Mouse (Mus musculus): ENCODE data around the gene Tmem120b. TPM values are rescaled to one million over a fixed set of nuclear protein-coding genes. Genes with fewer than 3 reads are reported as not detected.

Tmem120b gene
- total and polyA plus RNA-seq, 3 experiments, result 4.8 to 8.0 (median 6.2) TPM

DNA sequence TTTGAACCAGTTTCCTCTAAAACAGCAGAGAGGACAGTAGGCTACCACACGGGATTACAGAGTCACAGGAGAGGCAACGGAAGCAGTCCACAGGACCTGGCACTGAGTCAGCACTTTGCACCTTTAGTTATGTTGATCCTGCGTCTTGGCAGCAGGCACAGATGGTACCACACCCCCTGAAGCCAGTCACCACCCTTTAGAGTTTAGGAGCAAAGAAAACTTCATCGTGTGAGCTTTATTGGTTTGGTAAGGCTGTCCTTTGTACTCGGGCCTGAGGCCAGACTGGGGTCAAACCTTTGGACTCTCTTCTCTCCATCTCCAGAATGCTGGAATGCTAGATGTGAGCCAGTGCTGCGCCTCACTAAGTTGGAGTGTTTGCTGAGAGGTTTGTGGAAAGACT, 32.7 kb upstream of the Tmem120b start:
- H3K4me2 ChIP-seq (ENCODE audit: insufficient read depth, low read depth, poor library complexity, severe bottlenecking), result no peak overlapping the region
- H3K9me3 ChIP-seq (replicated peaks; ENCODE audit: low read length), result peaks cover 2% of the 10 kb centered on the region
- no peak for TF ChIP-seq GABPA (IDR thresholded peaks at IDR 0.05; ENCODE audit: insufficient replicate concordance, low read depth, low read length)
- TF ChIP-seq USF2 (conservative IDR thresholded peaks at IDR 0.05; ENCODE audit: low read depth, low read length), result no peak
- TF ChIP-seq JUN (IDR thresholded peaks at IDR 0.05; ENCODE audit: insufficient read depth, low read depth, low read length), result no peak
- no peak for TF ChIP-seq MAZ (IDR thresholded peaks at IDR 0.05; ENCODE audit: low read depth, low read length)
- TF ChIP-seq POLR2A (IDR thresholded peaks at IDR 0.05; ENCODE audit: low read depth, low read length), result no peak
- no peak for TF ChIP-seq ZKSCAN1 (IDR thresholded peaks at IDR 0.05; ENCODE audit: borderline replicate concordance, low read depth, low read length)
- TF ChIP-seq MXI1 (IDR thresholded peaks at IDR 0.05; ENCODE audit: low read depth, low read length), result no peak
- no peak for TF ChIP-seq ETS1 (conservative IDR thresholded peaks at IDR 0.05; ENCODE audit: low read depth, low read length)
- no peak for TF ChIP-seq NRF1 (IDR thresholded peaks at IDR 0.05; ENCODE audit: low read depth, low read length)
- TF ChIP-seq ZC3H11A (IDR thresholded peaks at IDR 0.05; ENCODE audit: low read depth, low read length), result no peak
- TF ChIP-seq BHLHE40 (IDR thresholded peaks at IDR 0.05; ENCODE audit: low read depth, low read length), result no peak
- TF ChIP-seq RAD21 (IDR thresholded peaks at IDR 0.05; ENCODE audit: low read depth, low read length), result no peak
- H3K4me1 ChIP-seq (ENCODE audit: control insufficient read depth in 1 of 2, insufficient read depth in 2 of 2), result peaks cover 0 to 13% of the 10 kb centered on the region in 2 experiments; a peak in 2 of 4 replicates
- H3K79me2 ChIP-seq (replicated peaks; ENCODE audit: control insufficient read depth, extremely low read depth, insufficient read depth, poor library complexity, severe bottlenecking), result no peaks in the 10 kb centered on the region
- H3K27ac ChIP-seq (ENCODE audit: insufficient read depth, low read depth), result no peak overlapping the region
- H3K36me3 ChIP-seq (replicated peaks in 1 of 2; ENCODE audit: control insufficient read depth in 1 of 2, insufficient read depth in 1 of 2, low read length in 1 of 2), result peaks cover under 1 to 11% of the 10 kb centered on the region in 2 experiments
- dilution Hi-C loops (cut with MboI; ENCODE audit: extremely low pct_ligation_motif_present, extremely low pct_unique_long_range_greater_than_20kb, low sequenced_read_pairs) (no loop called here), in situ Hi-C loops (cut with MboI; ENCODE audit: low pct_ligation_motif_present, low pct_unique_long_range_greater_than_20kb, low sequenced_read_pairs) (loop anchor here (5.0 kb wide), 1 partner anchor 103 kb away; no protein-coding TSS in a partner anchor)
- no peak overlapping the region for H3K4me3 ChIP-seq (replicated peaks in 1 of 3; ENCODE audit: low read depth in 2 of 3, low read length in 2 of 3, poor library complexity in 1 of 3)
- DNase-seq (ENCODE audit: extremely low read depth), result no peak
- no peak overlapping the region for H3K9ac ChIP-seq (ENCODE audit: insufficient read depth, low read depth)
- no peaks in the 10 kb centered on the region for H3K27me3 ChIP-seq (replicated peaks)

DNA sequence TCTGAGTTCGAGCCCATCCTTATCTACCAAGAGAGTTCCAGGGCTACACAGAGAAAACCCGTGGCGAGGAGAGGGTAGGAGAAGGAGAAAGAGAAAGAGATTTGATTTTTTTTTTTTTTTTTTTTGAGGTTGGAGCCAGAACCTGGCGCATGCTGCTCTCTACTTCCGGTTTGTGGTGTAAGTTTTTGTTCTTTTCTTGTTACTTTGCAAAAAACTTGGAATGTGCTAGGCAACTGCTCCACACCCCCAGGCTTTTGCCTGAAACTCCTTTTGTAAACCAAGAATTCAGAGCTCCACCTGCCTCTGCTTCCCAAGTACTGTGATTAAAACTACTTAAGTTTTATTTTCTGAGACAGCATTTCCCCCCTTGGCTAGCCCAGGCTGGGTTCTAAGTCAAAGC, 30.1 kb upstream of the Tmem120b start:
- no peaks in the 10 kb centered on the region for H3K27me3 ChIP-seq (replicated peaks)
- no peak overlapping the region for H3K4me2 ChIP-seq (ENCODE audit: insufficient read depth, low read depth, poor library complexity, severe bottlenecking)
- in situ Hi-C loops (cut with MboI; ENCODE audit: low pct_ligation_motif_present, low pct_unique_long_range_greater_than_20kb, low sequenced_read_pairs), result loop anchor here (5.0 kb wide), 1 partner anchor 106 kb away; no protein-coding TSS in a partner anchor
- H3K27ac ChIP-seq (ENCODE audit: insufficient read depth, low read depth), result no peak overlapping the region
- DNase-seq (ENCODE audit: extremely low read depth), result no peak
- H3K4me3 ChIP-seq (replicated peaks in 1 of 3; ENCODE audit: low read depth in 2 of 3, low read length in 2 of 3, poor library complexity in 1 of 3), result no peak overlapping the region
- no peaks in the 10 kb centered on the region for H3K36me3 ChIP-seq (replicated peaks in 1 of 2; ENCODE audit: control insufficient read depth in 1 of 2, insufficient read depth in 1 of 2, low read length in 1 of 2)
- no peak overlapping the region for H3K9ac ChIP-seq (ENCODE audit: insufficient read depth, low read depth)
- peaks cover 0 to 18% of the 10 kb centered on the region in 2 experiments; a peak in 2 of 4 replicates for H3K4me1 ChIP-seq (ENCODE audit: control insufficient read depth in 1 of 2, insufficient read depth in 2 of 2)
- TF ChIP-seq TBP (conservative IDR thresholded peaks at IDR 0.05; ENCODE audit: low read depth, low read length), result no peak
- TF ChIP-seq UBTF (IDR thresholded peaks at IDR 0.05; ENCODE audit: low read depth, low read length), result no peak
- TF ChIP-seq RCOR1 (conservative IDR thresholded peaks at IDR 0.05; ENCODE audit: low read depth, low read length), result no peak
- TF ChIP-seq MAZ (IDR thresholded peaks at IDR 0.05; ENCODE audit: low read depth, low read length), result no peak
- no peak for TF ChIP-seq RAD21 (IDR thresholded peaks at IDR 0.05; ENCODE audit: low read depth, low read length)
- TF ChIP-seq MYC (IDR thresholded peaks at IDR 0.05; ENCODE audit: low read depth, low read length), result no peak
- TF ChIP-seq BHLHE40 (IDR thresholded peaks at IDR 0.05; ENCODE audit: low read depth, low read length), result no peak
- TF ChIP-seq KAT2A (IDR thresholded peaks at IDR 0.05; ENCODE audit: insufficient replicate concordance, low read length), result no peak
- TF ChIP-seq USF1 (IDR thresholded peaks at IDR 0.05; ENCODE audit: low read depth, low read length), result no peak
- no peak for TF ChIP-seq IRF4 (IDR thresholded peaks at IDR 0.05; ENCODE audit: low read depth, low read length)
- TF ChIP-seq MAFK (IDR thresholded peaks at IDR 0.05; ENCODE audit: insufficient replicate concordance, low read length), result no peak
- TF ChIP-seq TCF12 (IDR thresholded peaks at IDR 0.05; ENCODE audit: low read depth, low read length), result no peak
- TF ChIP-seq EP300 (IDR thresholded peaks at IDR 0.05; ENCODE audit: low read length), result no peak
- no peak for TF ChIP-seq PAX5 (IDR thresholded peaks at IDR 0.05; ENCODE audit: low read length)
- TF ChIP-seq SMC3 (IDR thresholded peaks at IDR 0.05; ENCODE audit: low read depth, low read length), result no peak
- no peak for TF ChIP-seq CHD2 (IDR thresholded peaks at IDR 0.05; ENCODE audit: low read length)
- no peaks in the 10 kb centered on the region for H3K9me3 ChIP-seq (replicated peaks; ENCODE audit: low read length)
- dilution Hi-C loops (cut with MboI; ENCODE audit: extremely low pct_ligation_motif_present, extremely low pct_unique_long_range_greater_than_20kb, low sequenced_read_pairs), result no loop called here
- H3K79me2 ChIP-seq (replicated peaks; ENCODE audit: control insufficient read depth, extremely low read depth, insufficient read depth, poor library complexity, severe bottlenecking), result no peaks in the 10 kb centered on the region

Data from CH12.LX (cell line).